Mouse (Mus musculus): ENCODE measurements around the gene Cdk9.
A peak's percentile ranks its signal among the peaks of the same experiment; 100 is the strongest.

The Cdk9 gene

GRCm38 (mm10) chr2:32680051-32680451, 32.8 kb downstream of the Cdk9 start:
- DNase-seq (ENCODE audit: extremely low read depth, low read depth) = no peak

GRCm38 (mm10) chr2:32677683-32678082, 35.2 kb downstream of the Cdk9 start:
- DNase-seq (ENCODE audit: extremely low read depth, low read depth) = no peak

GRCm38 (mm10) chr2:32676821-32677220, 36.1 kb downstream of the Cdk9 start:
- DNase-seq (ENCODE audit: extremely low read depth, low read depth) = no peak

GRCm38 (mm10) chr2:32673176-32673917, 39.5 kb downstream of the Cdk9 start:
- no peak for DNase-seq (ENCODE audit: extremely low read depth, low read depth)

- no peak for DNase-seq (ENCODE audit: extremely low read depth, low read depth)
Observed at GRCm38 (mm10) chr2:32671907-32672595, 40.8 kb downstream of the Cdk9 start.

GRCm38 (mm10) chr2:32671147-32671546, 41.7 kb downstream of the Cdk9 start:
- DNase-seq (ENCODE audit: extremely low read depth, low read depth) = no peak

GRCm38 (mm10) chr2:32669876-32670275, 43.0 kb downstream of the Cdk9 start:
- DNase-seq (ENCODE audit: extremely low read depth, low read depth) = no peak

- DNase-seq (ENCODE audit: extremely low read depth, low read depth) = no peak
Observed at GRCm38 (mm10) chr2:32668176-32668575, 44.7 kb downstream of the Cdk9 start.

- DNase-seq (ENCODE audit: extremely low read depth, low read depth) = no peak
Observed at GRCm38 (mm10) chr2:32667775-32668174, 45.1 kb downstream of the Cdk9 start.

GRCm38 (mm10) chr2:32665853-32666252, 47.0 kb downstream of the Cdk9 start:
- no peak for DNase-seq (ENCODE audit: extremely low read depth, low read depth)

GRCm38 (mm10) chr2:32665345-32665744, 47.5 kb downstream of the Cdk9 start:
- no peak for DNase-seq (ENCODE audit: extremely low read depth, low read depth)

- DNase-seq (ENCODE audit: extremely low read depth, low read depth) = no peak
Observed at GRCm38 (mm10) chr2:32662291-32662690, 50.6 kb downstream of the Cdk9 start.

GRCm38 (mm10) chr2:32661509-32662107, 51.3 kb downstream of the Cdk9 start:
- DNase-seq (ENCODE audit: extremely low read depth, low read depth) = no peak

GRCm38 (mm10) chr2:32658873-32659272, 54.0 kb downstream of the Cdk9 start:
- peak; percentile 24 for DNase-seq (ENCODE audit: extremely low read depth, low read depth)

GRCm38 (mm10) chr2:32655826-32656225, 57.0 kb downstream of the Cdk9 start:
- DNase-seq (ENCODE audit: extremely low read depth, low read depth) = no peak
